Mouse (Mus musculus) heart, embryonic 14.5 days (tissue): ENCODE measurements around the gene Hunk. TPM values are rescaled to one million over a fixed set of nuclear protein-coding genes. Genes with fewer than 3 reads are reported as not detected.

ENCODE experiments used
- ATAC-seq: fragments of 200-750 bp; cut with Nextera tagmentation; 2 replicates; pipeline ENCODE4 v1.8.0; 2017; ENCODE audit warnings: low read depth, moderate TSS enrichment; ENCODE audit not compliant: insufficient number of reproducible peaks, insufficient read depth, low FRiP score
- H3K27ac ChIP-seq, 2 experiments: fragments of 200-500 bp in 1 of 2; fragments of 300-500 bp in 1 of 2; sonication (generic) in 1 of 2; replicated peaks in 1 of 2; 2 replicates each; pipeline ENCODE4 v1.5.1; 2012 to 2014; ENCODE audit warnings: low read depth in 2 of 2, low read length in 2 of 2, control low read depth in 1 of 2, mild to moderate bottlenecking in 1 of 2, mixed read lengths in 1 of 2; ENCODE audit not compliant: control insufficient read depth in 1 of 2, insufficient read depth in 1 of 2
- H3K27me3 ChIP-seq: fragments of 300-500 bp; sonication (generic); 2 replicates; pipeline ENCODE4 v1.6.1; 2014; ENCODE audit warnings: mild to moderate bottlenecking, low read length, control low read depth; ENCODE audit not compliant: control insufficient read depth, insufficient read depth
- H3K36me3 ChIP-seq: fragments of 300-500 bp; sonication (generic); 2 replicates; pipeline ENCODE4 v1.6.1; 2014; ENCODE audit warnings: mild to moderate bottlenecking, control low read depth, low read length, mixed read lengths; ENCODE audit not compliant: control insufficient read depth, insufficient read depth
- H3K4me1 ChIP-seq, 2 experiments: fragments of 200-500 bp in 1 of 2; fragments of 300-500 bp in 1 of 2; sonication (generic) in 1 of 2; 2 replicates each; pipeline ENCODE4 v1.6.1; 2012 to 2014; ENCODE audit warnings: low read length in 2 of 2, control low read depth in 1 of 2, mixed read lengths in 1 of 2; ENCODE audit not compliant: control insufficient read depth in 2 of 2, insufficient read depth in 2 of 2
- H3K4me2 ChIP-seq: fragments of 300-500 bp; sonication (generic); 2 replicates; pipeline ENCODE4 v1.6.1; 2014; ENCODE audit warnings: mild to moderate bottlenecking, low read length
- H3K4me3 ChIP-seq, 2 experiments: fragments of 200-500 bp in 1 of 2; fragments of 300-500 bp in 1 of 2; sonication (generic) in 1 of 2; 2 replicates each; pipeline ENCODE4 v1.5.1; 2012 to 2014; ENCODE audit warnings: low read length in 2 of 2, mild to moderate bottlenecking in 2 of 2, control low read depth in 1 of 2, low read depth in 1 of 2, moderate library complexity in 1 of 2; ENCODE audit not compliant: control insufficient read depth in 1 of 2, insufficient read depth in 1 of 2
- H3K9ac ChIP-seq: fragments of 300-500 bp; sonication (generic); 2 replicates; pipeline ENCODE4 v1.6.1; 2014; ENCODE audit warnings: mild to moderate bottlenecking, low read length
- H3K9me3 ChIP-seq: fragments of 300-500 bp; sonication (generic); 2 replicates; pipeline ENCODE4 v1.6.1; 2016; ENCODE audit warnings: low read length, control low read depth; ENCODE audit not compliant: control insufficient read depth
- WGBS: fragments of 180-500 bp; shearing (Covaris S2); extraction: QIAGEN DNeasy Blood & Tissue Kit; methylation state at CpG from one replicate; pipeline ENCODE4 v1.1.7; 2014; 5-methylcytosine and 5-hydroxymethylcytosine counted together
- polyA plus RNA-seq: library from polyadenylated mRNA; unstranded; fragments of >200 nt; fragmentation: Nextera tagmentation; extraction: Ambion mirVana; gene quantifications from 2 replicates; pipeline ENCODE4 v1.2.1, GENCODE M21; 2014

The Hunk gene
- 9.7 and 10.4 TPM in 2 replicates for polyA plus RNA-seq

DNA sequence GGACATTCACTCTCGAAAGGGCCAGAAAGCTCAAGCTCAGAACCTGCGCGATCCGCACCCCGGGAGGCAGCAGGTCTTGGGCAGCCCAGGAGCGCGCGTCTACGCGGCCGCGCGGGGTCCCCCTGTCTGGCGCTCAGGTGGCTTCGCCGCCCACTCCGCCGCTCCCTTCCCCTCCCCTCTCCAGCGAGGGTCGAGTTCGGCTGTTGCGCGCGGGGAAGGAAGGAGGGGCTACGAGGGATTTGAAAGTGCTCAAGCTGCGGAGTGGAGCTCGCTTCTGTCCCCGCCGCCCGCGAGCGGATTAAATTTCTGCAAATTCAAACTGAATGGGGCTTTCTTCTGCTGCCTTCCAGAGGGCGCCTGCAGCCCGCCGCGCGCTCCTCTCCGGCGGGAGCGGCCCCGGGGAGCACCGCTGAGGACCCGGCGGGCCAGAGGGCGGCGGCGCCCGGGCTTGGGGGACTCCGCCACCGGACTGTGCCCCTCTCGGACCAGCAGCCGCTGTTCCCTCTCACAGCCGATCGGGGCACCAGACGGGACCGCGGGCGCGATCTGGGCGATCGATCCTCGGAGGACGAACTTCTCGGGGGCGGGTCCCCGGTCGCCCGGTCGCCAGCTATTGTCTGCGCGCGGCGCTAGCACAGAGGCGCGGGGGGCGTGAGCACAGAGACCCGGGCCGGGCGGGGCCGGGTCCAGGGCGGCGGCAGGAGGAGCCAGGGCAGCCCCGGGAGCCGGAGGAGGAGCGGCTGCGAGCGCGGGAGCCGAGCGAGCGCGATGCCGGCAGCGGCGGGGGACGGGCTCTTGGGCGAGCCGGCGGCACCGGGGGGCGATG is at the start of gene Hunk:
TSS of gene Hunk (plus strand) at position 326 of the 826 bp plus-strand sequence.
- Histone ChIP-seq H3K9ac (peak within 1 kb of the TSS; percentile 97), H3K27ac (peak within 1 kb of the TSS; percentile 78 to 92), H3K4me1 (peaks cover 26 to 34% of the 10 kb centered on the region in 2 experiments), H3K4me2 (peak within 1 kb of the TSS; percentile 86), H3K4me3 (peak within 1 kb of the TSS; percentile 64 to 91), H3K9me3 (peaks cover 4% of the 10 kb centered on the region; the same call in 1 of the 2 replicates), H3K36me3 (0 out of 2 replicates have a peak, but pooled peaks cover 4% of the 10 kb centered on the region), H3K27me3 (no peaks in the 10 kb centered on the region)
- peak; percentile 81 for ATAC-seq
- WGBS = under 1% methylated on average over 80 of the region's 101 CpGs

DNA sequence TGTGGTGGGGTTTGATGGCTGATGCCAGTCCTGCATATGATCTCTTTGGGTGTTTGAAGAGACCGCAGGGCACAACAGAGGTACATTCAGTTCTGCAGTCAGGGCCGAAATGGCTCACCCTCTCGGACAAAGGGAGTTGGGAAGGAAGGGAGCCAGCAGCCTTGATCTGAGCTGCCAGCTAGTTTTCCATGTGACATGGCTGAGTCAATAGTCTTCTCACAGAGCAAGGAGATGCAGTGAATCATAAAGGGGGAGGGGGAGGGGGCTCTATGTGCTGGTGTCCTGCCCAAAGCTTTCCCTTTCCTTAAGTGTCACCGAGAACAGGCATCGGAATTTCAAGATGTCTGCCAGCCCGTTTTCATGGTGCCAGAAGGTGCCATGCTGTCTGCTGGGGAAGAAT is 46.8 kb upstream of the Hunk start:
- Histone ChIP-seq H3K4me3 (no peak overlapping the region), H3K4me2 (no peak overlapping the region), H3K36me3 (peaks cover 23% of the 10 kb centered on the region), H3K27ac (no peak overlapping the region), H3K4me1 (peaks cover 0 to 7% of the 10 kb centered on the region in 2 experiments; a peak in 3 of 4 replicates), H3K27me3 (no peaks in the 10 kb centered on the region), H3K9ac (no peak overlapping the region), H3K9me3 (no peaks in the 10 kb centered on the region)
- ATAC-seq = no peak
- 88% methylated on average over 6 of the region's 6 CpGs for WGBS

DNA sequence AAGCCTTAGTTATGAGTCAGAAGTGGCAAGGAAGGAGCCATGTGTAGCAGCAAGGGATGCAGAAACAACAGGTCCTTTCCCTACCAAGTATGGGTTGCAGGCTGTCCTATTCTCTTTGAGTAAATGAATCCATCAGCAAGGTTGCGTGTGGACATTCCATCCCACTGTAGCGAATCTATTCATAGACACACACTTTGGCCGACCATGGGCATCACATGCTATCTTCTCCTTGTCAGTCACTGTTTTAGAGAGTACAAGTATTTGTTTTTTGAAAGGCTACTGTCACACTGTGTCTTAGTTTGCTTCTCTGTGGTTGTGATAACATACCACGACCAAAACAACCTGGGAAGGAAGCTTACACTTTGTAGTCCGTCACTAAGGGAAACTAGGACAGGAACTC is 44.7 kb upstream of the Hunk start:
- Histone ChIP-seq H3K36me3 (peaks cover 23% of the 10 kb centered on the region), H3K4me2 (no peak overlapping the region), H3K9ac (no peak overlapping the region), H3K9me3 (no peaks in the 10 kb centered on the region), H3K4me3 (no peak overlapping the region), H3K27ac (peak overlapping the region; percentile 22 to 33; a peak in 3 of 4 replicates), H3K4me1 (peaks cover 0 to 7% of the 10 kb centered on the region in 2 experiments; a peak in 3 of 4 replicates), H3K27me3 (no peaks in the 10 kb centered on the region)
- ATAC-seq = no peak
- WGBS = 56% methylated on average over 5 of the region's 5 CpGs

DNA sequence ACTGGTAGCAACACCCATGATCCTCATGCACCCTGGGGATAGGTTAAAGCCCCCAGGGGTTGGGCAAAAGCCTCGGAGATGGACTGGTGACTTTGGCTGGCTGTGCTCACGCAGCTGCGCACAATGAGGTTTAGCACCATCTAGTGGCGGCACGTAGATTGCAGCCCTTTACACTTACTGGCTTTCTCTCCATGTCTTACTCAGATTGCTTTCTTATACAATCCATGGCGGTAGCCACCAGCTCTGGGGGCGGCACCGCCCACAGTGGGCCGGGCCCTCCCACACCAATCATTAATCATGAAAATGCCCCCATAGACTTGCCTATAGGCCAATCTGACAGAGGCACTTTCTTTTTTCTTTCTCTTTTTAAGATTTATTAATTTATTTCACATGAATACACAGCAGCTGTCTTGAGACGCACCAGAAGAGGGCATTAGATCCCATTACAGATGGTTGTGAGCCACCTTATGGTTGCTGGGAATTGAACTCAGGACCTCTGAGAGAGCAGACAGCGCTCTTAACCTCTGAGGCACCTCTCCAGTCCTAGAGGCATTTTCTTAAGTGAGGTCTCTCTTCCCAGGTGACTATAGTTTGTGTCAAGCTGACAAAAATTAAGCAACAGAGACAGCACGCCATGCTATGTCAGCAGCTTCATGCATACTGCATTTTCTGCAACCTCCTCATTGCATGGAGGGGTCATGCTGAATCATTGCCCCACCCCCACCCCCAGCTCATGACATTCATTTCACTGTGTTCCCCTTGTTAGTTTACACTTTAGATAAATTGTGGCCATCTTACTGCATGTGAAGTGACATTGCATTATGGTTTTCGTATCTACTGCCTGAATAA is 35.9 kb upstream of the Hunk start:
- no peaks in the 10 kb centered on the region for H3K4me1 ChIP-seq
- H3K27me3 ChIP-seq = no peaks in the 10 kb centered on the region
- H3K36me3 ChIP-seq = no peaks in the 10 kb centered on the region
- H3K9ac ChIP-seq = no peak overlapping the region
- H3K27ac ChIP-seq = no peak overlapping the region
- peak; percentile 88 for ATAC-seq
- H3K4me2 ChIP-seq = no peak overlapping the region
- peak overlapping the region in 1 of 2 experiments; percentile 29; a peak in 1 of 4 replicates for H3K4me3 ChIP-seq
- no peaks in the 10 kb centered on the region for H3K9me3 ChIP-seq
- WGBS = 31% methylated on average over 12 of the region's 13 CpGs

DNA sequence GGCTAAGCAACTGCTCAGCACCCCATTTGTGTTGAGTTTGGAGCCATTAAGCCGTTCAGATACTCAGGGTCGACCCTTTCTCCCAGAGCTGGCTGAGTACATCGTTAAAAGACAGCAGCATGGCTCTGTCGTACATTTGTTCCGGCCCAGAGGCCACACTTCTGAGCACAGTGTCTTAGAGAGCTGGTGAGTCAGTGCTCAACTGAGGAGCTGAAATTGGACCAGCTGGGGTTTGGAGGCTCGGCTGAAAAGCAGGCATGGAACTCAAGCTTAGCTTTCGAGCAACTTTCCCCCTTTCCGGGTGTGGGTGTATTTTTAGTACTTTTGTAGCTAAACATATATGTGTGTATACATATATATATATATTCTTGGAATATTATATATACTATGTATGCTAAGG is 34.1 kb upstream of the Hunk start:
- Histone ChIP-seq H3K27ac (no peak overlapping the region), H3K9ac (no peak overlapping the region), H3K27me3 (no peaks in the 10 kb centered on the region), H3K4me3 (no peak overlapping the region), H3K36me3 (no peaks in the 10 kb centered on the region), H3K4me2 (no peak overlapping the region), H3K9me3 (no peaks in the 10 kb centered on the region), H3K4me1 (no peaks in the 10 kb centered on the region)
- ATAC-seq = no peak
- 63% methylated on average over 8 of the region's 8 CpGs for WGBS

DNA sequence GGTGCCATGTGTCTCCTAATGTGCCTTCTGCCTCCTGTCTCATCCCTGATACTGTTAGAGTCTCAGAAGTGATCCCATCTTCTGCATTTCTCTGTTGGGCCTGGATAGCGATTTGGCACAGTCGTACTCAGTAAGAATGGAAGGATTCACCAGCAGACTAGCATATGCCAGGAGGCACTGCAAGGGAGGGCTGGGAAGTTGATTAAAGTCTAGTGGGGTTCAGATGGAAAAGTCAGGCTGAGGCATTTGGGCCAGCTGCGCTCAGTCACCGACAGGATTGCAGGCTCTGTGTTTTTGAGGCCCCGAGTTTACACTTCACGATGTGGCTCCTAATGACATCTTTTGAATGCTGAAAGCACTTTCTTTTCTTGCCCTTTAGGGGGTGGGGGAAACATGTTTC is 33.1 kb upstream of the Hunk start:
- no peak overlapping the region for H3K4me3 ChIP-seq
- 66% methylated on average over 6 of the region's 6 CpGs for WGBS
- no peaks in the 10 kb centered on the region for H3K27me3 ChIP-seq
- no peak overlapping the region for H3K4me2 ChIP-seq
- H3K4me1 ChIP-seq = no peaks in the 10 kb centered on the region
- no peaks in the 10 kb centered on the region for H3K36me3 ChIP-seq
- no peak for ATAC-seq
- H3K9ac ChIP-seq = no peak overlapping the region
- no peak overlapping the region for H3K27ac ChIP-seq
- no peaks in the 10 kb centered on the region for H3K9me3 ChIP-seq

DNA sequence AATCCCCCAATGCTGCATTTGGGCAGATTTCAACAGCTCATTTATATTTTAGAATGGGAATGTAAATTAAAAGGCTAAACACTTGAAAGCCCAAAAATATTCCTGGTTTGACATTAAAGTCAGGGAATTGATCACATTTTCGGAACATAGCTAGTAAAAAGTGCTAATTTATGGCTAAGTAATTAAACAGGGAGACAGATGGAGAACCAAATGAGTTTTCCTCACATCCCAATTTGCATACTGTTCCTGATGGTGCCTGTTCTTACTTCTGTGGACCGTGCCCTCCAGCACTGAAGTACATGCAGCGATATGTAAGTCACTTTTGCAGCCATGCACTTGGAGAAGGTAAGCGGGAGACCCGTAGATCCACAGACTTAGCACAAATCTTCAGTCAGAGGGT is 32.7 kb upstream of the Hunk start:
- no peak for ATAC-seq
- Histone ChIP-seq H3K9ac (no peak overlapping the region), H3K36me3 (no peaks in the 10 kb centered on the region), H3K27me3 (no peaks in the 10 kb centered on the region), H3K4me1 (no peaks in the 10 kb centered on the region; a peak in 1 of 4 replicates), H3K27ac (no peak overlapping the region), H3K9me3 (no peaks in the 10 kb centered on the region), H3K4me2 (no peak overlapping the region), H3K4me3 (no peak overlapping the region)
- WGBS = 72% methylated on average over 5 of the region's 5 CpGs
